Mouse (Mus musculus): ENCODE measurements at regions not wholly inside any gene's neighbourhood (a gene's known extent, or its start where the extent isn't known, plus 50 kb on each side); places are given as distances from the start of the nearest gene placed in this dataset.
A peak's percentile ranks its signal among the peaks of the same experiment; 100 is the strongest.

- Histone ChIP-seq H3K4me2 (replicated peaks; ENCODE audit: low read depth) (no peak overlapping the region), H3K4me1 (replicated peaks; ENCODE audit: control insufficient read depth, insufficient read depth) (no peaks in the 10 kb centered on the region), H3K9ac (ENCODE audit: low read length) (no peak overlapping the region), H3K4me3 (ENCODE audit: low read depth, low read length) (no peak overlapping the region), H3K27ac (replicated peaks) (no peak overlapping the region), H3K9me3 (ENCODE audit: control insufficient read depth, low read length) (no peaks in the 10 kb centered on the region), H3K27me3 (ENCODE audit: control insufficient read depth, insufficient read depth, low read length) (no peaks in the 10 kb centered on the region), H3K36me3 (ENCODE audit: control insufficient read depth, insufficient read depth, low read length) (no peaks in the 10 kb centered on the region)
- WGBS = 49% methylated on average over 3 of the region's 3 CpGs
- no peak for TF ChIP-seq EP300 (optimal IDR thresholded peaks at IDR 0.05)
- TF ChIP-seq CTCF (IDR thresholded peaks at IDR 0.05; ENCODE audit: low read depth) = no peak
- ATAC-seq (ENCODE audit: low FRiP score, low TSS enrichment) = no peak
- no peak for DNase-seq (ENCODE audit: low spot score)
These were observed 68.7 kb downstream of the Atoh1 start for GRCm38 (mm10) chr6:64797600-64797999.

- no peaks in the 10 kb centered on the region for H3K4me1 ChIP-seq (replicated peaks; ENCODE audit: control insufficient read depth, insufficient read depth)
- no peak for DNase-seq (ENCODE audit: low spot score)
- ATAC-seq (ENCODE audit: low FRiP score, low TSS enrichment) = no peak
- H3K9me3 ChIP-seq (ENCODE audit: control insufficient read depth, low read length) = no peaks in the 10 kb centered on the region
- H3K36me3 ChIP-seq (ENCODE audit: control insufficient read depth, insufficient read depth, low read length) = no peaks in the 10 kb centered on the region
- H3K27ac ChIP-seq (replicated peaks) = no peak overlapping the region
- TF ChIP-seq CTCF (IDR thresholded peaks at IDR 0.05; ENCODE audit: low read depth) (no peak), EP300 (optimal IDR thresholded peaks at IDR 0.05) (no peak)
- H3K9ac ChIP-seq (ENCODE audit: low read length) = no peak overlapping the region
- no peak overlapping the region; the same call in 1 of the 2 replicates for H3K4me3 ChIP-seq (ENCODE audit: low read depth, low read length)
- no peaks in the 10 kb centered on the region for H3K27me3 ChIP-seq (ENCODE audit: control insufficient read depth, insufficient read depth, low read length)
- no peak overlapping the region for H3K4me2 ChIP-seq (replicated peaks; ENCODE audit: low read depth)
- 53% methylated on average over 5 of the region's 5 CpGs for WGBS
These were observed 69.9 kb downstream of the Atoh1 start for GRCm38 (mm10) chr6:64798804-64799203.

GRCm38 (mm10) chr6:64799306-64800001, 70.5 kb downstream of the Atoh1 start:
- Histone ChIP-seq H3K4me2 (replicated peaks; ENCODE audit: low read depth) (peak overlapping the region; percentile 48), H3K4me1 (replicated peaks; ENCODE audit: control insufficient read depth, insufficient read depth) (no peaks in the 10 kb centered on the region), H3K4me3 (ENCODE audit: low read depth, low read length) (peak overlapping the region; percentile 22), H3K9ac (ENCODE audit: low read length) (0 out of 2 replicates have a peak overlapping the region, but pooled peaks have one; percentile 2), H3K9me3 (ENCODE audit: control insufficient read depth, low read length) (no peaks in the 10 kb centered on the region), H3K36me3 (ENCODE audit: control insufficient read depth, insufficient read depth, low read length) (no peaks in the 10 kb centered on the region), H3K27me3 (ENCODE audit: control insufficient read depth, insufficient read depth, low read length) (no peaks in the 10 kb centered on the region), H3K27ac (replicated peaks) (no peak overlapping the region)
- no peak for DNase-seq (ENCODE audit: low spot score)
- TF ChIP-seq CTCF (IDR thresholded peaks at IDR 0.05; ENCODE audit: low read depth) (no peak), EP300 (optimal IDR thresholded peaks at IDR 0.05) (no peak)
- ATAC-seq (ENCODE audit: low FRiP score, low TSS enrichment) = no peak
- WGBS = 10% methylated on average over 22 of the region's 22 CpGs

DNA sequence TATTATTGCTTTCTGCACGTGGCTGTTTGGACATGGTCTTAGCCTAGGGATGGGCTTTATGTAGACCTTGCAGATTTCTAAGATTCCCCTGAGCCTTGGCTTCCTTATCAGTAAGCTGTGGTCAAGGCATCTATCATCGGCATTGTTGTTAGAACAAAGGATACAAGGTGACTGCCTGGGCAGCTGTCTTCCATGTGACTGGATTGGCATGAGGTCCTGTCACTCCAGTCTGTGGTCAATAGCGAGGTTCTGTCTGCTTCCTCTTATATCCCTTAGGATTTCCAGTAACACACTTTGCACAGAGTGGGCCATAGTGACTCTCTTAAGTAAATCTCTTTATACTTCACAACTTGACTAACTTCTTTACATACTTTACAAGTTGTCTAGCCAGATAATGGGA, 72.0 kb downstream of the Atoh1 start:
- Histone ChIP-seq H3K36me3 (ENCODE audit: control insufficient read depth, insufficient read depth, low read length) (no peaks in the 10 kb centered on the region), H3K4me2 (replicated peaks; ENCODE audit: low read depth) (no peak overlapping the region), H3K9me3 (ENCODE audit: control insufficient read depth, low read length) (no peaks in the 10 kb centered on the region), H3K4me3 (ENCODE audit: low read depth, low read length) (no peak overlapping the region), H3K4me1 (replicated peaks; ENCODE audit: control insufficient read depth, insufficient read depth) (no peaks in the 10 kb centered on the region), H3K27ac (replicated peaks) (no peak overlapping the region), H3K27me3 (ENCODE audit: control insufficient read depth, insufficient read depth, low read length) (no peaks in the 10 kb centered on the region), H3K9ac (ENCODE audit: low read length) (no peak overlapping the region)
- TF ChIP-seq EP300 (optimal IDR thresholded peaks at IDR 0.05) = no peak
- no peak for TF ChIP-seq CTCF (IDR thresholded peaks at IDR 0.05; ENCODE audit: low read depth)
- ATAC-seq (ENCODE audit: low FRiP score, low TSS enrichment) (no peak), DNase-seq (ENCODE audit: low spot score) (no peak)
- 38% methylated on average over 3 of the region's 3 CpGs for WGBS

- H3K9me3 ChIP-seq (ENCODE audit: control insufficient read depth, low read length) = no peaks in the 10 kb centered on the region
- no peaks in the 10 kb centered on the region for H3K27me3 ChIP-seq (ENCODE audit: control insufficient read depth, insufficient read depth, low read length)
- no peaks in the 10 kb centered on the region for H3K4me1 ChIP-seq (replicated peaks; ENCODE audit: control insufficient read depth, insufficient read depth)
- WGBS = 85% methylated on average over 1 of the region's 1 CpGs
- H3K36me3 ChIP-seq (ENCODE audit: control insufficient read depth, insufficient read depth, low read length) = no peaks in the 10 kb centered on the region
- no peak overlapping the region for H3K4me2 ChIP-seq (replicated peaks; ENCODE audit: low read depth)
- DNase-seq (ENCODE audit: low spot score) (no peak), ATAC-seq (ENCODE audit: low FRiP score, low TSS enrichment) (no peak)
- no peak overlapping the region for H3K9ac ChIP-seq (ENCODE audit: low read length)
- H3K27ac ChIP-seq (replicated peaks) = no peak overlapping the region
- TF ChIP-seq EP300 (optimal IDR thresholded peaks at IDR 0.05) = no peak
- peak; percentile 23; the same call in 1 of the 2 replicates for TF ChIP-seq CTCF (IDR thresholded peaks at IDR 0.05; ENCODE audit: low read depth)
- H3K4me3 ChIP-seq (ENCODE audit: low read depth, low read length) = no peak overlapping the region
These were observed 86.2 kb downstream of the Atoh1 start for GRCm38 (mm10) chr6:64815115-64815514.

DNA sequence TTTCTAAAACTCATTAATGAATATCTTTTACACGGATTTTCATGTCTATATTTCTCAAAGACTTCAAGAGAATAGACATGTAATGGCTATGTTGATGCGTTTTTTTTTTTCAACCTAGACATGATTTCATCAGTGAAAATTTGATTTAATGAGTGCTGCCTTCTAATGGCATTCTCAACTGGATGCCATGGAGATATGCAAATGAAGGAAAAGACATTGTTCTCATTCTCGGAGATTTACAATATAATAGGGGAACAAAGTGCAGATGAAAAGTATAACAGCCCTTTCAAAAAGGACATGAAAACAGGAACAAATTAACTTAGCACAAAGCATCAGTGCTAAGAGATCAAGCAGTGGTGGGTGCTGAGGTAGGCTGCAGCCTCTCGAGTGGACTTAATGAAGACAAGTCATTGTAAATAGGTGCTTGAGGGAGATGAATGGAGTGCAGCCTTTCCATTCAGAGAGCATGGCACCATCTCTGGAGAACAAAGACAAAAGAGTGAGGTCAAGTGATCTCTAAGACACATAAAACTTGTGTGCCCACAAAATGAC, 120.2 kb downstream of the Atoh1 start:
- 68% methylated on average over 4 of the region's 4 CpGs for WGBS
- ATAC-seq (ENCODE audit: low FRiP score, low TSS enrichment) (no peak), DNase-seq (ENCODE audit: low spot score) (no peak)
- Histone ChIP-seq H3K4me2 (replicated peaks; ENCODE audit: low read depth) (no peak overlapping the region), H3K4me3 (ENCODE audit: low read depth, low read length) (no peak overlapping the region), H3K9ac (ENCODE audit: low read length) (no peak overlapping the region), H3K27ac (replicated peaks) (no peak overlapping the region), H3K36me3 (ENCODE audit: control insufficient read depth, insufficient read depth, low read length) (no peaks in the 10 kb centered on the region), H3K4me1 (replicated peaks; ENCODE audit: control insufficient read depth, insufficient read depth) (no peaks in the 10 kb centered on the region), H3K27me3 (ENCODE audit: control insufficient read depth, insufficient read depth, low read length) (no peaks in the 10 kb centered on the region), H3K9me3 (ENCODE audit: control insufficient read depth, low read length) (no peaks in the 10 kb centered on the region)
- TF ChIP-seq CTCF (IDR thresholded peaks at IDR 0.05; ENCODE audit: low read depth) = no peak
- no peak for TF ChIP-seq EP300 (optimal IDR thresholded peaks at IDR 0.05)

Data from stomach, postnatal 0 days (tissue).